Mouse (Mus musculus) liver, embryonic 14.5 days (tissue): ENCODE results near the gene Phxr2. TPM values are rescaled to one million over a fixed set of nuclear protein-coding genes. Genes with fewer than 3 reads are reported as not detected.

Source experiments
- ATAC-seq: fragments of 200-750 bp; cut with Nextera tagmentation; 2 replicates; pipeline ENCODE4 v1.8.0; 2017; ENCODE audit warnings: moderate number of reproducible peaks, mild to moderate bottlenecking, moderate library complexity; ENCODE audit not compliant: insufficient read depth
- DNase-seq, 3 experiments: peaks; one replicate each; pipeline ENCODE4 v3.0.0-alpha.2; 2012 to 2013; ENCODE audit warnings: low read depth in 3 of 3, low spot score in 3 of 3
- H3K27ac ChIP-seq: fragments of 300-500 bp; sonication (generic); 2 replicates; pipeline ENCODE4 v1.5.1; 2014; ENCODE audit warnings: moderate library complexity, mild to moderate bottlenecking, control low read depth, inconsistent platforms
- H3K27me3 ChIP-seq: fragments of 300-500 bp; sonication (generic); 2 replicates; pipeline ENCODE4 v1.6.1; 2014; ENCODE audit warnings: mild to moderate bottlenecking, low read length, moderate library complexity; ENCODE audit not compliant: control insufficient read depth, insufficient read depth
- H3K36me3 ChIP-seq: fragments of 300-500 bp; sonication (generic); replicated peaks from 2 replicates; pipeline ENCODE4 v1.6.1; 2014; ENCODE audit warnings: low read depth; ENCODE audit not compliant: control insufficient read depth, insufficient read depth
- H3K4me1 ChIP-seq, 2 experiments: fragments of 200-500 bp in 1 of 2; fragments of 300-500 bp in 1 of 2; sonication (generic) in 1 of 2; replicated peaks; 2 replicates each; pipeline ENCODE4 v1.6.1; 2012 to 2014; ENCODE audit warnings: antibody characterized with exemption in 1 of 2, inconsistent platforms in 1 of 2, low read length in 1 of 2; ENCODE audit not compliant: control insufficient read depth in 2 of 2, insufficient read depth in 2 of 2
- H3K4me2 ChIP-seq: fragments of 300-500 bp; sonication (generic); 2 replicates; pipeline ENCODE4 v1.6.1; 2014; ENCODE audit warnings: low read depth, mild to moderate bottlenecking, control low read depth, moderate library complexity
- H3K4me3 ChIP-seq, 2 experiments: fragments of 200-500 bp in 1 of 2; fragments of 300-500 bp in 1 of 2; sonication (generic) in 1 of 2; 2 replicates each; pipeline ENCODE4 v1.5.1; 2012 to 2014; ENCODE audit warnings: low read depth in 2 of 2, low read length in 2 of 2, mild to moderate bottlenecking in 2 of 2, control low read depth in 1 of 2, inconsistent platforms in 1 of 2, moderate library complexity in 1 of 2; ENCODE audit not compliant: insufficient read depth in 1 of 2
- H3K9ac ChIP-seq: fragments of 300-500 bp; sonication (generic); replicated peaks from 2 replicates; pipeline ENCODE4 v1.6.1; 2014; ENCODE audit warnings: mild to moderate bottlenecking, control low read depth, moderate library complexity
- H3K9me3 ChIP-seq: fragments of 300-500 bp; sonication (generic); 2 replicates; pipeline ENCODE4 v1.6.1; 2016; ENCODE audit warnings: low read length, mixed read lengths; ENCODE audit not compliant: control insufficient read depth
- CTCF ChIP-seq: IDR thresholded peaks from 2 replicates; pipeline ENCODE4 v1.5.1; 2016; ENCODE audit warnings: antibody characterized with exemption, low read depth, control low read depth
- EP300 ChIP-seq: IDR thresholded peaks from 2 replicates; pipeline ENCODE4 v1.6.1; 2016; ENCODE audit warnings: antibody characterized with exemption, low read depth
- WGBS: fragments of 180-500 bp; shearing (Covaris S2); extraction: QIAGEN DNeasy Blood & Tissue Kit; methylation state at CpG from one replicate; pipeline ENCODE4 v1.1.7; 2014; ENCODE audit not compliant: insufficient replicate concordance; 5-methylcytosine and 5-hydroxymethylcytosine counted together
- polyA plus RNA-seq, 2 experiments: library from polyadenylated mRNA; depleted of rRNA in 1 of 2; stranded (reverse) in 1 of 2; unstranded in 1 of 2; fragments of >200 nt; fragmentation: Nextera tagmentation in 1 of 2; extraction: Ambion mirVana in 1 of 2; gene quantifications; 2 replicates each; pipeline versions ENCODE4 v1.2.1 to v1.2.3; 2012 to 2014

Phxr2 gene
- polyA plus RNA-seq, 2 experiments: not detected

GRCm38 (mm10) chr10:99168404-99168803 lies 42.3 kb upstream of the Phxr2 start:
- Histone ChIP-seq H3K27ac (no peak overlapping the region), H3K4me1 (peaks cover 0 to 9% of the 10 kb centered on the region in 2 experiments; a peak in 3 of 4 replicates)
- DNase-seq: no peak

GRCm38 (mm10) chr10:99166392-99166791 lies 40.3 kb upstream of the Phxr2 start:
- H3K9me3 ChIP-seq: no peaks in the 10 kb centered on the region

More at GRCm38 (mm10) chr10:99168404-99168803, 42.3 kb upstream of the Phxr2 start:
- Histone ChIP-seq H3K9me3 (no peaks in the 10 kb centered on the region), H3K9ac (no peak overlapping the region), H3K4me2 (no peak overlapping the region), H3K27me3 (no peaks in the 10 kb centered on the region), H3K36me3 (no peaks in the 10 kb centered on the region), H3K4me3 (no peak overlapping the region)
- WGBS: 61% methylated on average over 6 of the region's 6 CpGs
- ATAC-seq: no peak
- TF ChIP-seq CTCF (peak; percentile 42), EP300 (no peak)

DNA sequence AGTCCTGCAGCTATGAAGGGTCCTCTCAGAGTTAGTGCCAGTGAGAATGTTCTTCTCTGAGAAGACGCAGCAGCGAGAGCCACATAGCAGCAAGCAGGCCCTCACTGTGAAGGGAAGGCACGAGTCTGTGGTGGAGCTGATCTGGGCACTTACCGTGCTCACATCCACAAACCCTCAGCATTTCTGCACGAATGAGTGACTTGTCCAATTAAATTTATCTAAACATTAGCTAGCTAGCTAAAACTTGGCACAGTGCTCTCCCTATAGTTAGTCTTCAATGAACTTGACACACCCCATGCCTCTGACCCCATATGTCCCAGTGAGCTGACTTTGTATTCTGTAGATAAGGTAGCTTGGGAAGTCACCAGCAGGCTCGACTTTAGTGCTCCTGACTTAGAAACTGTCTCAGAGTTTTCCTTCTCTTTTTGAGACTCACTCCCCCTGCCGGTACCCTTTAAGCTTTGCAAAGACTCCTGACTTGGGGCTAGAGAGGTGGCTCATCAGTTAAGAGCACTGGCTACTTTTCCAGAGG lies 39.7 kb upstream of the Phxr2 start:
- Histone ChIP-seq H3K4me3 (no peak overlapping the region), H3K9ac (no peak overlapping the region), H3K9me3 (no peaks in the 10 kb centered on the region), H3K27ac (no peak overlapping the region), H3K27me3 (no peaks in the 10 kb centered on the region), H3K4me2 (no peak overlapping the region), H3K4me1 (peaks cover 0 to 3% of the 10 kb centered on the region in 2 experiments; a peak in 2 of 4 replicates), H3K36me3 (no peaks in the 10 kb centered on the region)
- TF ChIP-seq CTCF: no peak
- TF ChIP-seq EP300: no peak
- 64% methylated on average over 7 of the region's 7 CpGs for WGBS
- peak; percentile 47 for ATAC-seq
- no peak for DNase-seq

More at GRCm38 (mm10) chr10:99166392-99166791, 40.3 kb upstream of the Phxr2 start:
- Histone ChIP-seq H3K36me3 (no peaks in the 10 kb centered on the region), H3K9ac (no peak overlapping the region), H3K4me1 (peaks cover 0 to 3% of the 10 kb centered on the region in 2 experiments; a peak in 2 of 4 replicates), H3K27ac (no peak overlapping the region), H3K4me2 (no peak overlapping the region), H3K27me3 (no peaks in the 10 kb centered on the region), H3K4me3 (no peak overlapping the region)
- 61% methylated on average over 3 of the region's 3 CpGs for WGBS
- DNase-seq (no peak), ATAC-seq (no peak)
- TF ChIP-seq EP300 (no peak), CTCF (no peak; the same call in none of the 2 replicates)

DNA sequence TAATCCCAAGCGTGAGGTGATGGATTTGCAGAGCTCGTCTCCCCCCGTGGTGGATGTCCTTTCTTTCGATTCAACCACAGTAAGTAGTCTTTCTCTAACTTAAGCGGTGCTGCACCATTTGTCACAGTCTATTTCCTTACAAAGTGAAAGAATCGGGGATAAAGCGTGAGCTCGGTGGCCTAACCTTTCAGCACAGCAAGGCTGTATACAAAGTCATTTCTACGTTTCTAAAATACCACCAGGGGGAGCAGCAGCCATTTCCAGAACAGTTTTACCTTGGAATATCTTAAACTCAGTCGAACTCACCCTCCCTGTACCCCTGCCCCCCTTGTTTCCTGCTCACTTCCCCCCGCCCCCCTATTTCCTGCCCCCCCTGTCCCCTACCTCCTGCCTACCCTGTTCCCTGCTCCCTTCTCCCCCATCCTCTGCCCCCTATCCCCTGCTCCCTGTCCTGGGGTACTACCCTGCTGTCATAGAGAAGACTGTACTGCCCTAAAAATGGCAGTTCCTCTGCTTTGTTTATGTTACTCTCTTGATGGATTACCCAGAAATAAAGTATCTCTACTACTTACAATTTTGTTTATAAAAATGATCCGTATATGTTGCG lies 38.8 kb upstream of the Phxr2 start:
- H3K27ac ChIP-seq: no peak overlapping the region
- no peaks in the 10 kb centered on the region for H3K36me3 ChIP-seq
- WGBS: 38% methylated on average over 13 of the region's 13 CpGs
- DNase-seq (no peak), ATAC-seq (no peak)
- TF ChIP-seq CTCF (peak; percentile 38; the same call in 1 of the 2 replicates), EP300 (no peak)
- peaks cover 0 to 3% of the 10 kb centered on the region in 2 experiments; a peak in 2 of 4 replicates for H3K4me1 ChIP-seq
- H3K27me3 ChIP-seq: no peaks in the 10 kb centered on the region
- H3K9me3 ChIP-seq: no peaks in the 10 kb centered on the region
- H3K4me3 ChIP-seq: no peak overlapping the region
- H3K4me2 ChIP-seq: no peak overlapping the region
- no peak overlapping the region for H3K9ac ChIP-seq

DNA sequence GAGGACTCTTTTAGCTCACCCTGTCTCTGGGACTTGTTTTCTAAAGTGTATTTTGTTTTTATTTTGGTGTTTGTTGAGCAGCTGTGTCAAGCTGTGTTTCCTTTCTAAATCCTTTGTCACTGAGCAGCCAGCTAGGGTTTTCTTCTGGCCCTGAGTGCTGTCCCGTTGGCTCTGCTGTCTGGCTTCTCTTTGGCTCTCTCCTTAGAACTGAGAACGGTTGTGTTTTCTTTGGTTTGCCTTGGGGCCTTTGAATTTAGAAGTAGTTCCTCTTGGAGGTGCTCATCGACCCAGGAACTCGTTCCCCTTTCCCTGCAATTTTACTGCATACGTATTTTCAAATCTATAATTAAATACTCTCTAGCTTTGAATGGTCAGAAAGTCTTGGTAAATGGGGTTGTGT lies 36.9 kb upstream of the Phxr2 start:
- DNase-seq: no peak

More for the DNA sequence above, 36.9 kb upstream of the Phxr2 start:
- Histone ChIP-seq H3K9ac (no peak overlapping the region), H3K4me1 (peaks cover 0 to 1% of the 10 kb centered on the region in 2 experiments; a peak in 1 of 4 replicates), H3K36me3 (no peaks in the 10 kb centered on the region), H3K27ac (no peak overlapping the region), H3K9me3 (no peaks in the 10 kb centered on the region), H3K4me2 (no peak overlapping the region), H3K27me3 (no peaks in the 10 kb centered on the region), H3K4me3 (no peak overlapping the region)
- WGBS: 77% methylated on average over 5 of the region's 5 CpGs
- no peak for TF ChIP-seq EP300
- TF ChIP-seq CTCF: no peak
- ATAC-seq: no peak
